Mouse (Mus musculus) E14TG2a.4 (cell line): Measurements from ENCODE around the gene Rchy1.
A peak's percentile ranks its signal among the peaks of the same experiment; 100 is the strongest.

ENCODE experiments used
- H3K27me3 ChIP-seq: 2 replicates; pipeline ENCODE4 v1.6.1; 2014; ENCODE audit warnings: low read length, control low read depth; ENCODE audit not compliant: insufficient read depth
- H3K36me3 ChIP-seq: 2 replicates; pipeline ENCODE4 v1.6.1; 2014; ENCODE audit warnings: low read length, control low read depth; ENCODE audit not compliant: insufficient read depth
- H3K4me1 ChIP-seq: replicated peaks from 2 replicates; pipeline ENCODE4 v1.6.1; 2014; ENCODE audit warnings: low read depth, low read length, control low read depth
- H3K4me3 ChIP-seq: replicated peaks from 2 replicates; pipeline ENCODE4 v1.5.1; 2014; ENCODE audit warnings: mild to moderate bottlenecking, low read length
- H3K9me3 ChIP-seq: 2 replicates; pipeline ENCODE4 v1.6.1; 2014; ENCODE audit warnings: low read length, control low read depth
- CTCF ChIP-seq: conservative IDR thresholded peaks from 2 replicates; pipeline ENCODE4 v1.5.1; 2014; ENCODE audit warnings: low read length
- NANOG ChIP-seq: IDR thresholded peaks from 2 replicates; pipeline ENCODE4 v1.6.1; 2014; ENCODE audit warnings: borderline replicate concordance, low read length, mixed read lengths
- POU5F1 ChIP-seq: IDR thresholded peaks from 2 replicates; pipeline ENCODE4 v1.6.1; 2014; ENCODE audit warnings: low read length, borderline replicate concordance

Rchy1 gene

GRCm38 (mm10) chr5:91974002-91974401 lies 11.1 kb upstream of the Rchy1 start:
- H3K9me3 ChIP-seq: no peaks in the 10 kb centered on the region
- H3K4me3 ChIP-seq: no peak overlapping the region
- peaks cover 17% of the 10 kb centered on the region for H3K4me1 ChIP-seq
- no peaks in the 10 kb centered on the region for H3K27me3 ChIP-seq
- H3K36me3 ChIP-seq: peaks cover 12% of the 10 kb centered on the region
- no peak for TF ChIP-seq CTCF
- TF ChIP-seq NANOG: no peak
- no peak for TF ChIP-seq POU5F1

- no peaks in the 10 kb centered on the region for H3K27me3 ChIP-seq
- peaks cover 19% of the 10 kb centered on the region for H3K36me3 ChIP-seq
- no peak overlapping the region for H3K4me3 ChIP-seq
- TF ChIP-seq NANOG (no peak), CTCF (no peak), POU5F1 (no peak)
- H3K4me1 ChIP-seq: peaks cover 12% of the 10 kb centered on the region
- H3K9me3 ChIP-seq: no peaks in the 10 kb centered on the region
Observed at GRCm38 (mm10) chr5:91972046-91972445, 9.2 kb upstream of the Rchy1 start.

- Histone ChIP-seq H3K36me3 (peaks cover 37% of the 10 kb centered on the region), H3K27me3 (no peaks in the 10 kb centered on the region), H3K9me3 (no peaks in the 10 kb centered on the region), H3K4me1 (peaks cover 25% of the 10 kb centered on the region), H3K4me3 (peak overlapping the region; percentile 93)
- TF ChIP-seq POU5F1 (no peak), NANOG (no peak), CTCF (no peak)
Observed at GRCm38 (mm10) chr5:91962259-91962638, 619 bp downstream of the Rchy1 start.

GRCm38 (mm10) chr5:91961370-91961769 lies 1.5 kb downstream of the Rchy1 start:
- Histone ChIP-seq H3K4me3 (peak overlapping the region; percentile 93), H3K36me3 (peaks cover 41% of the 10 kb centered on the region), H3K27me3 (no peaks in the 10 kb centered on the region), H3K9me3 (no peaks in the 10 kb centered on the region), H3K4me1 (peaks cover 25% of the 10 kb centered on the region)
- no peak for TF ChIP-seq CTCF
- no peak for TF ChIP-seq NANOG
- TF ChIP-seq POU5F1: no peak

GRCm38 (mm10) chr5:91960606-91961254 lies 2.1 kb downstream of the Rchy1 start:
- H3K4me1 ChIP-seq: peaks cover 25% of the 10 kb centered on the region
- no peak overlapping the region for H3K4me3 ChIP-seq
- peaks cover 44% of the 10 kb centered on the region for H3K36me3 ChIP-seq
- no peaks in the 10 kb centered on the region for H3K9me3 ChIP-seq
- H3K27me3 ChIP-seq: no peaks in the 10 kb centered on the region
- TF ChIP-seq POU5F1 (no peak), CTCF (no peak), NANOG (no peak)

- no peaks in the 10 kb centered on the region for H3K27me3 ChIP-seq
- peaks cover 45% of the 10 kb centered on the region for H3K36me3 ChIP-seq
- H3K9me3 ChIP-seq: no peaks in the 10 kb centered on the region
- H3K4me1 ChIP-seq: peaks cover 25% of the 10 kb centered on the region
- TF ChIP-seq NANOG: no peak
- no peak for TF ChIP-seq POU5F1
- TF ChIP-seq CTCF: no peak
- no peak overlapping the region for H3K4me3 ChIP-seq
Observed at GRCm38 (mm10) chr5:91959986-91960385, 2.9 kb downstream of the Rchy1 start.

GRCm38 (mm10) chr5:91959096-91959495 lies 3.8 kb downstream of the Rchy1 start:
- Histone ChIP-seq H3K4me3 (no peak overlapping the region), H3K4me1 (peaks cover 25% of the 10 kb centered on the region), H3K9me3 (no peaks in the 10 kb centered on the region), H3K36me3 (peaks cover 53% of the 10 kb centered on the region), H3K27me3 (no peaks in the 10 kb centered on the region)
- TF ChIP-seq CTCF: no peak
- no peak for TF ChIP-seq POU5F1
- no peak for TF ChIP-seq NANOG

GRCm38 (mm10) chr5:91956991-91957760 lies 5.7 kb downstream of the Rchy1 start:
- Histone ChIP-seq H3K36me3 (peaks cover 70% of the 10 kb centered on the region), H3K27me3 (no peaks in the 10 kb centered on the region), H3K4me3 (no peak overlapping the region), H3K9me3 (no peaks in the 10 kb centered on the region), H3K4me1 (peaks cover 17% of the 10 kb centered on the region)
- TF ChIP-seq CTCF (no peak), NANOG (no peak), POU5F1 (no peak)

GRCm38 (mm10) chr5:91951404-91951803 lies 11.5 kb downstream of the Rchy1 start:
- H3K4me3 ChIP-seq: no peak overlapping the region
- TF ChIP-seq POU5F1 (no peak), CTCF (no peak), NANOG (no peak)
- peaks cover 83% of the 10 kb centered on the region for H3K36me3 ChIP-seq
- H3K4me1 ChIP-seq: peaks cover 33% of the 10 kb centered on the region
- no peaks in the 10 kb centered on the region for H3K27me3 ChIP-seq
- H3K9me3 ChIP-seq: no peaks in the 10 kb centered on the region
